Mouse (Mus musculus): Measurements from ENCODE around the gene Dnajc15. TPM values are rescaled to one million over a fixed set of nuclear protein-coding genes. Genes with fewer than 3 reads are reported as not detected.

Gene Dnajc15
- total RNA-seq, 1 experiment from 2014 or later = 460 TPM

DNA sequence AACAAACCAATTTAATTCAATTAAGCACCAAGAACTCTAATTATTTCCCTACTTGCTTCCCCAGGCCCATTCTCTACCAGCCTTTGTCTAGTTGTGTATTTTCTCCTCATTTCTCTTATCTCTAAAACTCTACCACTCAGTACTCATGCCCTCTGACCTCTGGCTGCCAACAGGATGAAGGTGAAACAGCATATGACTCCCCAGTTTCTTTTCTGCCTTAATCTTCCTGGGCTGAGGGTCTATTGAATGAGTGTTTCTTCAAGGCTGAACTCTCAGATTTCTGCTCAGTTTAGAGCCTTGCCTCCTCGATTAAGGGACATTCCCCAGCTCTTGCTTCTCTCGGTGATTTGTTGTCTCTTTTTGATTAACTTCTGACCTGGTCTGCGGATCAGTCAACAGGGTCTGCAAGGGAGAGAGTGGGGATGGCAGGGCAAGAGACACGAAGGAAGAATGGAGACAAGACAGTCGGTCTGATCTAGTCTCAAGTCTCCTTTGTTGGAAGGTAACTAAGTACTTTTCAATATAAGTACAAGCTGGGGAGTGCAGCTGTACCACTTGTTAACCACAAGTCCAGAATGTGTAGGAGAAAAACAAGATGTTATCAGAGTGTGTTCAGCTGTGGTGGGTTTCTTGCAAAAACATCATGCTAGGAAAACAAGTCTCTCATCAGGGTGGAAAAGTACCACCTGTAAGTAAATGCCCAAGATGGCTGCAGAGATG lies 13.9 kb downstream of the Dnajc15 start:
- no peak for DNase-seq

- no peak for DNase-seq
Observed at GRCm38 (mm10) chr14:77859894-77860293, 15.0 kb downstream of the Dnajc15 start.

DNA sequence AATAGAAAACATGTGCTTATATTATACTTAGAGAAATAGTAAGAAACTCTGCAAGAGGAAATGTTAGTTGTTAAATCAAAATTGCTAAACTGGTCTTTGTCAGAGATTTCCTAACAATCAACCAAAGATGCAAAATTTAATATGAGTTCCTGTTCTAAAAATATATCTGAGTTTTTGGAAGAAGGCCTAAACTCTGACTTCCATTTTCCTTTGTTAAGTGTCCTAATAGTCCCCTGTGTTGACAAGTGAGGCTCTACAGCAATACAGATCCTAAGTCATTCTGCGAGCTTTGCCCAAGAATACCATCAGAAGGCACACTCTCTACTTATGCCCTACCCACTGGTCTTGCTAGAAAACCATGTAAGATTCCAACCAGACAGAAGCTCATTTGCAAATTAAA lies 21.0 kb downstream of the Dnajc15 start:
- no peak for DNase-seq

GRCm38 (mm10) chr14:77849852-77850251 lies 25.1 kb downstream of the Dnajc15 start:
- DNase-seq = no peak

GRCm38 (mm10) chr14:77848349-77848748 lies 26.6 kb downstream of the Dnajc15 start:
- no peak for DNase-seq

GRCm38 (mm10) chr14:77846206-77846605 lies 28.7 kb downstream of the Dnajc15 start:
- no peak for DNase-seq

DNA sequence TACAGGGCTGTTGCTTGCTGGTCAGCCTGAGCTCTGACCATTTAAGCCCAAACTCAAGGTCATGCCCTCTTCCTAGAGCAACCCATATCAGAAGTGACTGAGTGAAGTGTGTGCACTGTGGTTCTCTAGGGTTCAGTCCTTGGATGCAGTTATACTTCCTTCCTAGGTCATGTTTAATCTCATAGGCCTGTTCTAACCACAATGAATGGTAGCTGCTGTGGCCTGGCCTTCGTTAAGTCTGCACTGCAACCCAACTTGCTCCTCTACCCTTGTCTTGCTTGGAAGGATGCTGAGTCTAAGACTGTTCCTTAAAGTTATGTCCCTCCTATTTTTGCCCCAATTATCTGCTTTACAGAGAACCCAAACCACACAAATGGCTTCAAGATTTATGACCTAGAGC lies 29.4 kb downstream of the Dnajc15 start:
- no peak for DNase-seq

- DNase-seq = peak; percentile 18
Observed at GRCm38 (mm10) chr14:77840574-77840973, 34.4 kb downstream of the Dnajc15 start.

GRCm38 (mm10) chr14:77840078-77840477 lies 34.8 kb downstream of the Dnajc15 start:
- no peak for DNase-seq

DNA sequence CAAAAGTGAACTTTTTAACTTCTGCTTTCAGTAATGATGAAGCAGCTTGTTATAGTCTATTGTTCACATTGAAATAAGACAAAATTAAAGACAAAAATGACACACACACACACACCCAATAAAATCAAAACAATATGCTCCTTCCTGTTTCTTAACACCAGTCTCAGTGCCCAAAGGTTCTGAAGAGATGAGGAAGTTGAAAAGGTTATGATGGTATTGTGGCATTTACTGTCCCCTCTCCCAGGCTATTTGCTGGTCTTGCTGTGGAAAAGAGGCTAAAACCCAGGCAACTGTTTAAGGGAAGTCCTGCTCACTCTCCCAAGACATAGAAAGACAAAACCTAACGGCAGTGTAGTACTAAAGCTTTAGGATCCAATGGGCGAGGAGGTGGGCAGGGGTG lies 38.1 kb downstream of the Dnajc15 start:
- no peak for DNase-seq

DNA sequence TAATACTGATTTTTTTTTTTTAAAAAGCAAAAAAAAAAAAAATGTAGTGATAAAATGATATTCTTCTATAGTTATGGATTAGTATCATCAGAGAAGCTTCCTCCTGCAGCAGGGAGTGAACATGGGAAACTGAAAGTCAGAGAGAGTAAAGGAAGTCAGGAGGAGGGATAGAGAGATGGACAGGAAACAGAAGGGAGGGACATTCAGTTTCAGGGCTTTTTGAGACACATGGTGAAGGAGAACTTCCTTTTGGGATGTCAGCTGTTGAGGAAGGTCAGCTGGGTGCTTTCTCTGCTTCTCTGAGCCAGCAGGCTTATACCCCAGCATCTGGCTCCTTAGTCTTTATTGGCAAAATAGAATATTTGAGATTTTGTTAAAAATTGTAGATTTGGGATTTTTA lies 42.6 kb downstream of the Dnajc15 start:
- no peak for DNase-seq

DNA sequence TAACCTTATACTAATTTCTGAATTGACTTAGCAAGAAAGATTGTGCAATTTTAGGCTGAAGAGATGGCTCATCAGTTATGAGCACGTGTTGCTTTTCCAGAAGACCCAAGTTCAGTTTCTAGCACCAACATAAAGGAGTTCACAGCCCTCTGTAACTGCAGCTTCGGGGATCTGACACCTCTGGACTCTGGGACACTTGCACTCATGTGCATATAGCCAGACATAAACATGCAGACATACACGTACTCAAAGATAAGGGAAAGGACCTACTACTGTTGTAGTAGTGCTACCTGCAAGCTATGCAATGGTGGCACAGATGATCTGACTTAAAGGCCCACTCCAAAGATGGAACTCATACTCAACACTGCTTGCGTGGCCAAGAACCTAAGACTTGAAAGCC lies 43.0 kb downstream of the Dnajc15 start:
- no peak for DNase-seq

GRCm38 (mm10) chr14:77829673-77830072 lies 45.3 kb downstream of the Dnajc15 start:
- DNase-seq = no peak

GRCm38 (mm10) chr14:77825891-77826290 lies 49.0 kb downstream of the Dnajc15 start:
- peak; percentile 60 for DNase-seq

GRCm38 (mm10) chr14:77825121-77825520 lies 49.8 kb downstream of the Dnajc15 start:
- peak; percentile 52 for DNase-seq

DNA sequence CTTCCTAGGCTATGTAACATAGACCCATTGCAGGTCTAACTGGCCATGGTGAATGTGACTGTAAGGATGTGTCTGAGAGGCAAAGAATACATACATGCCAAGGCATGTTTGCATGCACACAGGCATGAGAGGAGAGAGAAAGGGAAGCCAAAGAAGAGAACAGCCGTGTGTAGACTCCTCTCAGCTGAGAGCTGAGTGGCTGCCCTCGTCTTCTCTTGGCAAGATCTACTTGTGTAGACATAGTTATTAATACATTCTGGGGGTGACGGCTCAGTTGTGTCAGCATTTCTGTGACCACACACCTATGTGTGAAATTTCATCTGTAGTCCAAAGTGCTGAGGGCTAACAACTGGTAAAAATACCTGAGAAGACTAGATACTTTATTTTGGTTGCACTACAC lies 55.1 kb downstream of the Dnajc15 start:
- DNase-seq = no peak

DNA sequence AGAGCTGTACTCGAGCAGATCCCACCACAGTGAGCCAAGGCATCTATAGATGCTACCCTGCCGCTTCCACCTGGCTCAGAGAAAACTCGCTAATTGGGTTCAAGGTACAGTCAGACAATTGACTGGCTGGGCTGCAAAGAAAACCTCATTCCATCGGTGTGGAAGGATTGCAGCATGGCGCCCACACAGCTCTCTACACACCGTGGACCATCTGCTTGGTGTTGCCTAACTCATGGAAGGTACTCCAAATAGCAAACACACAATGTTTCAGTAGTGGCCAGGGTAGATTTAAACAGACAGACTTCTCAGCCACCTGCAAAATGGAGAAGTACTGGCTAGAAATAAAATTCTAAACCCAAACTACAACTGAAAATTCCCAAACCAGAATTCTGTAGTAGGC lies 57.4 kb downstream of the Dnajc15 start:
- no peak for DNase-seq

- DNase-seq = peak; percentile 41
Observed at GRCm38 (mm10) chr14:77814935-77815334, 60.0 kb downstream of the Dnajc15 start.

- no peak for DNase-seq
Observed at GRCm38 (mm10) chr14:77812890-77813289, 62.0 kb downstream of the Dnajc15 start.

DNA sequence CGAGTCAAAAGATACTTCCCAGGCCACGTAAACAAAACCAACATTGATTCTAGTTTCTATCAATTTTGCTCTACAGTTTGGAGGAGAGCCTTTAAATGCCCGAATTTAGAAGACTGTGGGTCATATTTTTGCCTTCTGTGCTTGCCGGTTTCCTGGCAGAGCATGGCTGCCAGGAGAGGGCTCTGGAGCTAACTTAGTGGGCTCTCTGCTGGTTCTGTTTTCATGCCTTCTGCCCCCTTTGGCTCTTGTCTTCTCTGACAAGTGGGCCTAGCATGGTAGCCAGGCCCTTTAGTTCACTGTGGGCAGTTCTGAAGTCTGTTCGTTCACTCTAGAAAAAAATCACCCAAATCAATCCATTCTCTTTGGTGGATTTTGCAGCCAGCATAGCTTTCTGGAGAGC lies 63.5 kb downstream of the Dnajc15 start:
- no peak for DNase-seq

- no peak for DNase-seq
Observed at GRCm38 (mm10) chr14:77807836-77808235, 67.1 kb downstream of the Dnajc15 start.

- no peak for DNase-seq
Observed at GRCm38 (mm10) chr14:77806345-77806744, 68.6 kb downstream of the Dnajc15 start.

DNA sequence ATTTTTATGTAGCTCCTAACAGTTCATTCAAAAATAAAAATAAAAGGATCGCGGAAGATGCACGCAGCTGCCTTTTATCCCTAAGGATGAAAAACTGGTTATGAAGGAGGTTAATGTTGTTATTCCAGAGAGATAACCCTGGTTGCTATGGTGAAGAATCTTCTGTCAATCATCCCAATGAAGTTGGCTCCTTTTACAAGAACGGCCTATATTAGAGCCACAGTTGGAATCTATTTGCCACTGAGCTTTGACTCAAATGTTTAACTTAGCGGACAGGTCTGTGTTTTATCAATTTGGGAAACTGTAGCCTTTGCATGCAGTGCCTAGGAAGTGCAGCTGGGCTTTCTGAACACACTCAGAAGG lies 72.7 kb downstream of the Dnajc15 start:
- no peak for DNase-seq

DNA sequence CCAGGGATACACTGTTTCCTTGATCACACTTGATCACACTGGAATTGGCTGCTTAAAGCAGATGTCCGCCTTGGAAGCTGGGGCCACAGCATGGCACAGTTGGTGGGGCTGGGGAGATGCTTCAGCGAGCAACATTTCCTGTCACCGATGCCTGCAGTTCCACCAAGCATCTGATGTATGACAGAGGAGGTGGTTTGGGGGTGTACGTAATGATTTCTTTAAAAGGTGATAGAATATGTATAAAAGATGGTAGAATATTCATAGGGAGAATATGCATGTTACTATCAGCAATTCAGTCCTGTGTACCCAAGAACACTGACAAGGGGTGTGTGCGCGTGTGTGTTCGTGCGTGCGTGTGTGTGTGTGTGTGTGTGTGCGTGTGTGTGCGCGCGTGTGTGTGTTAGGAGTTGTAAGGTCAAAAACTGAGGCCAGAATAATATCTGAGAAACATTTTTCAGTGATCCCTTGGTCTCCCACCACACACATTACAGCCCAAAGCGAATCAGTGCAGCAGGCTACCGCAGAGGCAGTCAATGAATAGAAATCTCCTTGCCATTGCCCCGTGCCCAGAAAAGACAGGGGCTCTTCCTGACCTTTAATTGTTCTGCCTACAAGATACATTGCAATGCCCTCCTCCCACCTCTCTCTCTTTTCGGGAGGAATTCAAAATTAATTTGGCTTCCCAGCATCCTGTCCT lies 73.2 kb downstream of the Dnajc15 start:
- DNase-seq = no peak
